Mouse (Mus musculus) megakaryocyte, embryonic 14.5 days (primary cell): Measurements from ENCODE around the gene Ints14.

Experiments
- FLI1 ChIP-seq: IDR thresholded peaks from 2 replicates; pipeline ENCODE4 v1.6.1; 2012; ENCODE audit warnings: low read length, inconsistent platforms, mixed read lengths
- GATA1 ChIP-seq: IDR thresholded peaks from 3 replicates; pipeline ENCODE4 v1.6.1; 2012; ENCODE audit warnings: mixed read lengths, low read length, inconsistent platforms, borderline replicate concordance

DNA sequence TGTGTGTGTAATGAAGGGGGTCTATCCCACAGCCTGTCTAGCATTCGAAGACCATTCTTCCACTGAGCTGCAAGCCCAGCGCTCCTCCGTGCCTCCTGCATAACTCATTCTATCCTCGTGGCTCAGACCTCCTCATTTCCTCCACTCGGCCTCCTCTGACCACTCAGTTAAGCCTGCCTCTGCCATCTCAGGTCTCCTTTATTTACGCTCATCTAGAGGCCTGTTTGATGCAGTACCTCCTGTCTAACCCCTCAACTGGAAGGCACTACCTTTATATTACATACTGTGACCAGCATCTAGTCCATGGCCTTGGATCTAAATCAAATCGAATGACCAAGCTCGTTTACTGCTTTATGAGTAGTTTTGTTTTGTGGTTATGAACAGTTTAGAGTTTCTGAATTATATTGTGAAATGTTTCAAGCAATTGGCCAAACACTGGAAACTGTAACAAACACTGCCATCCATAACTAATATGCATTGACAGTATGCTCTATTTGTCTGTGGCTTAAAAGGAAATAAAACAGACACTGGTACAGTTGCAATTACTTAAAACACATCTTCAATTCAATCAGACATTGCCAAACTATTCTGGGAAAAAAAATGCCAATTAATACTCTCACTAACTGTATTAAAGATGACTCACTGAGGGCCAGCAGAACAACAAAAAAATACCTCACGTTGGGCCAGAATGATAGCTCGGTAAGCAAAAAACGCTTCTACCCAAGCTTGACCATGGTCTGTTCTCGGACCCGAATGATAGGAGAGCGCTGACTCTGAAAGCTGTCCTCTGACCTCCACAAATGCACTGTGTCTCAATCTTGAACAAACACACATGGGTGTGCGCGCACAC is 56.5 kb downstream of the Ints14 start:
- TF ChIP-seq GATA1 (no peak), FLI1 (no peak)
